Mouse (Mus musculus): ENCODE results near the gene Mgll.

Gene Mgll

DNA sequence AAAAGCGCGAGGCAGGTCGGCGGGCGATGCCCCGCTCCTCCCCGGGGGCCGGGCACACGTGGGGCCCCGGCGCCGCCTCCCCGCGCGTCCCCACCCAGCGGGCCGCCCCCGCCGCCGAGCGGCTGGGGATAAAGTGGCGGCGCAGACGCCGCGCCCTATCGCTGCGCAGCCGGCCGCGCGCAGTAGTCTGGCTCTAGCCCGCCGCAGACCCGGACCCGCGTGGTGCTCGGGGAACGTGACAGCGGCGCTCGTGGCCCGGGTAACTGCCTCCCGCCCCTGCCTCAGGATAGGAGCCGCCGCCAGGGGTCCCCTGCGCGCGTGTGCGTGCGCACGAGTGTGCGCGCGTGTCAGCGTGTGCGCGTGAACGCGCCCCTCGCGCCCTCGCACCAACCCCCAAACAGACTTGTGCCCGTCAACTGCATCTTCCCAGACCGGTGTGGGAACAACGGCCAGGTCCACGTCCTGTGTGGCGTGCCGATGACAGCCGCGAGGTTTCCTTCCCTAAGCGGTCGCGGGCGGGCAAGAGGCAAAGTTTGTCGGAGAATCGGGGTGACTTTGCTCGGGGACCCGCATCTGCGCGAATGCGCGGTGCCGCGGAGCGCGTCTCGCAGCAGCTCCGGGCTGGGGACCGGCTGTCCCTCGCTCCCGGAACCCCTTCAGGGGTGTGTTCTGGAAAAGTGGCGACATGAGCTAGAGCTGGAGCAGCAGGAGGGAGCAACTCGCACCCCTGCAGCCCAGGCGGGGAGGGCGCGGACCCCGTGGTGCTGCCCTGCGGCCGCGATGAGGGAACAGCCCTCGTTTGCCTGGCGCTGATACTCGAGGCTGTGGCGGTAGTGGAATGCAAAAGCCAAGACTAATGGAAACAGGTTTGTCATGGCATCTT, at the start of gene Mgll:
Gene Mgll, plus strand, starts transcription at position 100 of the 883 bp plus-strand sequence.
- peak; percentile 81 for DNase-seq (ENCODE audit: low read depth, low spot score)

DNA sequence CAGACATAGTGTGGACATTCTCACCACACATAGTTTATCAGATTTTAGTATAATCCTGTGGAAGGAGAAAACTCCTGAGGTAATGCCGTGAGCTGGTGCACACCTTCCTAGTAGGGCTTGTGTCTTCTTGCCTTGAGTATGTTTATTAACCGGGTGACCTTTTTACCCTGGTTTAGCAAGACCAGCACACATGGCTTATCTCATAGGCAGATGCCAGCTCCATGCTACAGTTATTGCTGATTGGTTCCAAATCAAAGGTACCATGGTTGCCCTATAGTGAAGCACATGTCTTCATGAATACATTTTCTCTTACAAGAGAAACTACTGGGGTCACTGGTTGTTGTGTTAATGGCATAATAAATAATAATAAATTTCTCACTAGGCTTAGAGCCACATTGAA, 48.4 kb upstream of the Mgll start:
- DNase-seq (ENCODE audit: low read depth, low spot score), result no peak

- no peak for DNase-seq (ENCODE audit: low read depth, low spot score)
These were observed 47.2 kb upstream of the Mgll start for GRCm38 (mm10) chr6:88676753-88677736.

DNA sequence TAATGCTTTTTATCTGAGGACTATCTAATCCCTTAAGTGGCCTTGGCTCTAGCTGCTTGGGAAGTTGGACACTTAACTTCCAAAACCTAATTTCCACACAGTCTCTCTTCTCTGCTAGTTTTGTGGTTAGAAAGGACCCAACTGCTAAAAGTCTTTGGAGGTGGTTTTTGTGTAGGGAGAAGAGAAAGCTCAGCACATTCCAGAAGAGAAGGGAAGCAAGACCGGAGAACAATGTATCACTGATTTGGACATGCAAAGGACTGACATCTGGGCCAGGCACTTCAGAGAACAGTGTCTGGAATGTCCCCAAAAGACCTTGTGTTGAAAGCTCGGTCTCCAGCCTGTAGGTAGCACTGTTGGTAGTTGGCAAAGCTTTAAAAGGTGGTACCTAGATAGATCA, 46.5 kb upstream of the Mgll start:
- no peak for DNase-seq (ENCODE audit: low read depth, low spot score)

DNA sequence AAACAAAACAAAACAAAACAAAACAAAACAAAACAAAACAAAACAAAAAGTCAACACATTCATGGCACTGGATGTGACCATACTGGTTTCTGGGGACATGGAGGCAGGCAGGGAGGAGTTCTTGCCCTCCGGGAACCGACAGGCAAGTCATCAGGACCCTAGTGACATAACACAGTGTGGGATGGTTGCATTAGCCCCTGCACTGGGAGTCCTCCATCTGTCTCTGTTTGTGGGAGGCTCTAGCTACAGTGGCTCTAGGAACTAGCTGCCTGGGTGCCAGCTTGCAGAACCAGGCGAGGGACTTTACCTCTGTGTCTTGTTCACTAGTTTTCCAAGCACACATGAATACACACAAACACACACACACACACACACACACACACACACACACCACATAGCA, 43.2 kb upstream of the Mgll start:
- DNase-seq (ENCODE audit: low read depth, low spot score), result no peak

GRCm38 (mm10) chr6:88683380-88684053, 40.7 kb upstream of the Mgll start:
- DNase-seq (ENCODE audit: low read depth, low spot score), result no peak

GRCm38 (mm10) chr6:88688171-88688570, 36.0 kb upstream of the Mgll start:
- no peak for DNase-seq (ENCODE audit: low read depth, low spot score)

DNA sequence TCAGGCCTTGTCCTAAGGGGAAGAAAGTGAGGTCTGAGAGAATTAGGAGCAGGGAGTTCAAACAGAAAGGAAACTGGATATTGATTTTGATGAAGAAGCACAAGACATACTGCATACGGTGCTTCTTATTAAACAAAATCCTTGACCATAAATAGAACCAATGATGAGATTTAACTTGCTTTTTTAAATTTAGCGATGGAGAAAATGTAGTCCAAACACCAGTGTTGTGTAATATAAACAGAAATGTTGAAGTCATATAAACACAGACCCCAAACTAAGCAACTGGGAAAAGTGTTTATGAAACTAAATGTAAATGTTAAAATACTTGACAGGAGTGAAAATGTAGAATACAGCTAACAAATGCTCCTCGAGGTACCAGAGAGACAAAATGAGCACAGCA, 35.5 kb upstream of the Mgll start:
- DNase-seq (ENCODE audit: low read depth, low spot score), result no peak

DNA sequence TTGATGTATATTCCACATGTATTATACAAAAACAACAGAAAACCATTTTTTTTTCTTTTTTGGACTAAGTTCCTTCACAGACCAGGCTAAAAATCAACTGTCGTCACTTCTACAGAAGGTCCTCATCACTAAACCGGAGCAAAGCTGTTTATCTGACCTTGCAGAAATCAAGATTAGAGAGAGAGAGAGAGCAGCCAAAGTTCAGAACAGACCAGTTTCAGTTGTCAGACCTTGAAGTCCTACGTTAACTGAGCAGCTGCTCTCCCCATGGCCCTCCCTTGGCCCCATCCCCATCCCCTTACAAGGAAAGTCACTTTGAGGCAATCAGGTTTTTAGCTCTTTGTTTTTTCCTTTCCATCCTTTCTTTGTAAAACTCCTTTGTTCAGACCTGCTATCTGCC, 34.0 kb upstream of the Mgll start:
- peak; percentile 63 for DNase-seq (ENCODE audit: low read depth, low spot score)

GRCm38 (mm10) chr6:88691361-88691760, 32.9 kb upstream of the Mgll start:
- DNase-seq (ENCODE audit: low read depth, low spot score), result peak; percentile 75

GRCm38 (mm10) chr6:88702887-88703286, 21.3 kb upstream of the Mgll start:
- DNase-seq (ENCODE audit: low read depth, low spot score), result no peak

- DNase-seq (ENCODE audit: low read depth, low spot score), result no peak
These were observed 20.5 kb upstream of the Mgll start for GRCm38 (mm10) chr6:88703731-88704130.

DNA sequence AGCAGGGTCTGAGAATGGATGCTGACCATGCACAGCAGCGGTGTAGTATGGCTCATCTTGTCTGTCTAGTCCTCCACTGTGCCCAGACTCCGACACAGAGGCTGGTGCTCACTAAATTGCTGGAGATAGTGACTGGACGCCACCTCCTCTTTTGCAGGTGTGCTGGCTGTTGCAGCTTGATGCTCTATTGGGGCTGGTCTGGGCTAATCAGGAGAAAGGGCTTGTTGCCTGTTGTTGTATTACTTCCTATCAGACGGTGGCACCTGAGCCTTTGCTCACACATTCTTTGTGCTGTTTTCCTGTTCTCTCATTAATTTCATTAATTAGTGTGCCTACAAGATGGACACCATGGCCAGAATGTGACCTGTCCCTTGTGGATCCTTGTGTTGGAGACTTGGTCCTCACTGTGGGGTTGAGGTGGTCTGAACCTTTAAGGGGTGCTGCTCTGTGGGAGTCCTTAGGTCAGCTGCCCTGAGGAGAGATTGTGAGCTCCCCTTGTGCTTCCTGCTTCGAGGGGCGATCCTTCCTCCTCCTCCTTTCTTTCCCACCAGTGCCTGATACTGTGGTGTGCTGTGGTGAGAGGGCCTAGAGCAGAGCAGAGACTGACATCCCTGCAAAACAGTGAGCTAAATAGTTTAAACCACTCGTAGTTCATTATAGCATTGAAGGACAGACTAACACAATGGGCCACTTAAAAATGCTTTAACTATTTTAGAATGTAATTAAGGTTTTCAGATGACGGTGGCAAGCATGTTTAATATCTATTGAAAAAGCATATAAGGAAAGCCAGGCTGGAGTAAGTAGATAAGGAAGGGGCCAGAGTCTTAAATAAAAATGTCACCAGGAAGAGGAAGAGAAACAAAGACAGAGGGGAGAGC, 15.6 kb upstream of the Mgll start:
- no peak for DNase-seq (ENCODE audit: low read depth, low spot score)

DNA sequence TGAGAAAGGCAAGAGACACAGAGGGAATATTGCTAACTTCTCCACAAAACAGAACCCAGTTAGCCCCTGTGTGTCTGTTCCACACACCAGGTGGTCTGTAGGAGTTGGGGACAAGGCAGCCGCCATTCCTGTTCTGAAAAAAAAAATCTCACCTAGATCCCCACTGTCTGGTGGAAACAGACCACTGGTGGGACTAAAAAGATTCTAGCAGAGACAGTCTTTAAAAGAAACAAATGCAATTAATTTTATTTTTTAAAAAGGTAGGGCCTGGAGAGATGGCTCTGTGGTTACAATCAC, 15.0 kb upstream of the Mgll start:
- DNase-seq (ENCODE audit: low read depth, low spot score), result no peak

DNA sequence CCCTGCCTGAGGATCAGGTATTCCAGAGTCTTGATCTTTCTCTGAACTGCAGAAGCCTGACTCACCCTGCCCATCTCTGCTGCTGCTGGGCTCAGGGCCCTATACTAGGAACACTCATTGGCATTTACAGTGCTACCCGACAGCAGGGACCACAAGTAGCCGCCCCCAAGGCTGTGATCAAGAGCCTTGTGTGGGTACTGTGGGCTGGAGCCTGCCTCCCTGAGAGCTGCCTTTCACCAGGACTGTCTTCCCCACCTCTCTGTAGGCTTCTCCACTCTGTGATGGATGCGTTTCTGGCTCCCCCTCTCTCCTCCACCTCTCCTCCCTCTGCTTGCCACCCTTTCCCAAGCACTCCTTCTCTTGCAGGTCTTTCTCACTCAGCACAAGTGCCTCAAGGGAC, 12.9 kb upstream of the Mgll start:
- no peak for DNase-seq (ENCODE audit: low read depth, low spot score)

- DNase-seq (ENCODE audit: low read depth, low spot score), result no peak
These were observed 12.1 kb upstream of the Mgll start for GRCm38 (mm10) chr6:88712083-88712482.

GRCm38 (mm10) chr6:88713320-88713719, 10.9 kb upstream of the Mgll start:
- DNase-seq (ENCODE audit: low read depth, low spot score), result no peak

DNA sequence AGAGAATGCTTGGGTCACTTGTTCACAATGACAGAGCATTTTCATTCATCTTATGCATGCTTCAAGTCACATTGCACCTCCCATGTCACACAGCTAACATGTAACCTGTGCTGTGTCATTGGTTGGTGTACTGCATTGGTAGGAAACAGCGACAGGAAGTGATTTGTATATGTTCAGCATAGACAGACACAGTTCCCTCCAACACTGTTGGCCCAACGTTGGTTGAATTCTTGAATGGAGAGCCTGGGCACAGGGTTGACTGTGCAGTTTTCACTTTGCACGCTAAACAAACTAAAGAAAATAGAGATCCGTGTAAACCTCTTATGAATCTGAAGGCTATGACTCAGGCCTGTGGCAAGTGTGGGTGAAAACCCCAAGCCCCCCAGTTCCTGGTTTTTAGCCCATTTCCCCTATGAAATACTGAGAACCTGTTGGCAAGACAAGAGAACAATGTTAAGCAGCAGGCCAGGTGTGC, 10.0 kb upstream of the Mgll start:
- no peak for DNase-seq (ENCODE audit: low read depth, low spot score)

- no peak for DNase-seq (ENCODE audit: low read depth, low spot score)
These were observed 8.8 kb upstream of the Mgll start for GRCm38 (mm10) chr6:88715378-88715781.

GRCm38 (mm10) chr6:88715966-88716365, 8.2 kb upstream of the Mgll start:
- DNase-seq (ENCODE audit: low read depth, low spot score), result no peak

Data from ZHBTc4 (cell line).